Mouse (Mus musculus) heart, postnatal 10 days (tissue): ENCODE results near the gene Asl. TPM values are rescaled to one million over a fixed set of nuclear protein-coding genes. Genes with fewer than 3 reads are reported as not detected.
A peak's percentile ranks its signal among the peaks of the same experiment; 100 is the strongest.

Experiments
- DNase-seq, 2 experiments: peaks; one replicate each; pipeline ENCODE4 v3.0.0; 2021
- intact Hi-C: fragments of 180-260 bp; cut with DNase I; formaldehyde crosslinking; loops from one replicate; pipeline ENCODE4 v1.15.1; 2025
- total RNA-seq, 2 experiments: library from RNA; stranded (reverse); gene quantifications; 2 replicates each; pipeline ENCODE4 v1.2.3; 2021

Asl gene
- total RNA-seq, 2 experiments from 2014 or later: 9.6 to 10.0 TPM

- DNase-seq: no peak
- intact Hi-C loops: no loop called here
These were observed 18.1 kb downstream of the Asl start for GRCm38 (mm10) chr5:130010961-130011360.

GRCm38 (mm10) chr5:130009784-130010183 lies 19.3 kb downstream of the Asl start:
- no peak for DNase-seq
- intact Hi-C loops: no loop called here

- intact Hi-C loops: no loop called here
- DNase-seq: no peak
These were observed 20.9 kb downstream of the Asl start for GRCm38 (mm10) chr5:130008034-130008590.

- no peak for DNase-seq
These were observed 21.7 kb downstream of the Asl start for GRCm38 (mm10) chr5:130007344-130007743.

GRCm38 (mm10) chr5:130003229-130003628 lies 25.8 kb downstream of the Asl start:
- intact Hi-C loops: no loop called here
- DNase-seq: no peak

More at GRCm38 (mm10) chr5:130007344-130007743, 21.7 kb downstream of the Asl start:
- intact Hi-C loops: no loop called here

- DNase-seq: peak; percentile 91 to 92
- intact Hi-C loops: no loop called here
These were observed 26.5 kb downstream of the Asl start, which contains the start of gene Gusb for GRCm38 (mm10) chr5:130002301-130003146. TSS of gene Gusb (minus strand) at chr5:130003049.

GRCm38 (mm10) chr5:130001356-130001987 lies 27.6 kb downstream of the Asl start:
- DNase-seq: no peak

GRCm38 (mm10) chr5:130000735-130001134 lies 28.3 kb downstream of the Asl start:
- intact Hi-C loops: no loop called here
- peak; percentile 31 to 41 for DNase-seq

More at GRCm38 (mm10) chr5:130001356-130001987, 27.6 kb downstream of the Asl start:
- intact Hi-C loops: no loop called here

GRCm38 (mm10) chr5:129999097-129999496 lies 29.9 kb downstream of the Asl start:
- peak; percentile 67 to 71 for DNase-seq
- intact Hi-C loops: loop anchor here (1.0 to 10.0 kb wide), 2 partner anchors 39 to 856 kb away; no protein-coding TSS in a partner anchor

- no peak for DNase-seq
- intact Hi-C loops: loop anchor here (10.0 kb wide), 1 partner anchor 857 kb away; no protein-coding TSS in a partner anchor
These were observed 31.3 kb downstream of the Asl start for GRCm38 (mm10) chr5:129997700-129998099.

GRCm38 (mm10) chr5:129994989-129995388 lies 34.1 kb downstream of the Asl start:
- intact Hi-C loops: loop anchor here (10.0 kb wide), 1 partner anchor 860 kb away; no protein-coding TSS in a partner anchor
- no peak for DNase-seq

GRCm38 (mm10) chr5:129993374-129993773 lies 35.7 kb downstream of the Asl start:
- intact Hi-C loops: loop anchor here (10.0 kb wide), 1 partner anchor 861 kb away; no protein-coding TSS in a partner anchor

GRCm38 (mm10) chr5:129991898-129992297 lies 37.1 kb downstream of the Asl start:
- no peak for DNase-seq
- intact Hi-C loops: loop anchor here (10.0 kb wide), 1 partner anchor 863 kb away; no protein-coding TSS in a partner anchor

More at GRCm38 (mm10) chr5:129993374-129993773, 35.7 kb downstream of the Asl start:
- DNase-seq: no peak

- no peak for DNase-seq
- intact Hi-C loops: no loop called here
These were observed 39.7 kb downstream of the Asl start for GRCm38 (mm10) chr5:129989376-129989775.

- DNase-seq: no peak
- intact Hi-C loops: no loop called here
These were observed 48.8 kb downstream of the Asl start for GRCm38 (mm10) chr5:129980216-129980615.

GRCm38 (mm10) chr5:129978608-129979007 lies 50.4 kb downstream of the Asl start:
- intact Hi-C loops: no loop called here
- no peak for DNase-seq

GRCm38 (mm10) chr5:129977768-129978167 lies 51.3 kb downstream of the Asl start:
- intact Hi-C loops: no loop called here
- no peak for DNase-seq

- intact Hi-C loops: no loop called here
- DNase-seq: no peak
These were observed 54.2 kb downstream of the Asl start for GRCm38 (mm10) chr5:129974866-129975311.

- intact Hi-C loops: no loop called here
- DNase-seq: no peak
These were observed 54.7 kb downstream of the Asl start for GRCm38 (mm10) chr5:129974354-129974753.

GRCm38 (mm10) chr5:129971491-129971890 lies 57.6 kb downstream of the Asl start:
- no peak for DNase-seq

GRCm38 (mm10) chr5:129968417-129968816 lies 60.6 kb downstream of the Asl start:
- intact Hi-C loops: no loop called here

More at GRCm38 (mm10) chr5:129971491-129971890, 57.6 kb downstream of the Asl start:
- intact Hi-C loops: no loop called here

More at GRCm38 (mm10) chr5:129968417-129968816, 60.6 kb downstream of the Asl start:
- no peak for DNase-seq
